Mouse (Mus musculus) liver, embryonic 14.5 days (tissue): Measurements from ENCODE around the gene Gphn. TPM values are rescaled to one million over a fixed set of nuclear protein-coding genes. Genes with fewer than 3 reads are reported as not detected.
"Not testable (repeated sequence)": the region's sequence is repeated elsewhere in the genome, so short reads cannot be mapped to it uniquely, and the experiment has no call there.

Experiments
- ATAC-seq: fragments of 200-750 bp; cut with Nextera tagmentation; 2 replicates; pipeline ENCODE4 v1.8.0; 2017; ENCODE audit warnings: moderate number of reproducible peaks, mild to moderate bottlenecking, moderate library complexity; ENCODE audit not compliant: insufficient read depth
- DNase-seq, 3 experiments: peaks; one replicate each; pipeline ENCODE4 v3.0.0-alpha.2; 2012 to 2013; ENCODE audit warnings: low read depth in 3 of 3, low spot score in 3 of 3
- H3K27ac ChIP-seq: fragments of 300-500 bp; sonication (generic); 2 replicates; pipeline ENCODE4 v1.5.1; 2014; ENCODE audit warnings: moderate library complexity, mild to moderate bottlenecking, control low read depth, inconsistent platforms
- H3K27me3 ChIP-seq: fragments of 300-500 bp; sonication (generic); 2 replicates; pipeline ENCODE4 v1.6.1; 2014; ENCODE audit warnings: mild to moderate bottlenecking, low read length, moderate library complexity; ENCODE audit not compliant: control insufficient read depth, insufficient read depth
- H3K36me3 ChIP-seq: fragments of 300-500 bp; sonication (generic); replicated peaks from 2 replicates; pipeline ENCODE4 v1.6.1; 2014; ENCODE audit warnings: low read depth; ENCODE audit not compliant: control insufficient read depth, insufficient read depth
- H3K4me1 ChIP-seq, 2 experiments: fragments of 200-500 bp in 1 of 2; fragments of 300-500 bp in 1 of 2; sonication (generic) in 1 of 2; replicated peaks; 2 replicates each; pipeline ENCODE4 v1.6.1; 2012 to 2014; ENCODE audit warnings: antibody characterized with exemption in 1 of 2, inconsistent platforms in 1 of 2, low read length in 1 of 2; ENCODE audit not compliant: control insufficient read depth in 2 of 2, insufficient read depth in 2 of 2
- H3K4me2 ChIP-seq: fragments of 300-500 bp; sonication (generic); 2 replicates; pipeline ENCODE4 v1.6.1; 2014; ENCODE audit warnings: low read depth, mild to moderate bottlenecking, control low read depth, moderate library complexity
- H3K4me3 ChIP-seq, 2 experiments: fragments of 200-500 bp in 1 of 2; fragments of 300-500 bp in 1 of 2; sonication (generic) in 1 of 2; 2 replicates each; pipeline ENCODE4 v1.5.1; 2012 to 2014; ENCODE audit warnings: low read depth in 2 of 2, low read length in 2 of 2, mild to moderate bottlenecking in 2 of 2, control low read depth in 1 of 2, inconsistent platforms in 1 of 2, moderate library complexity in 1 of 2; ENCODE audit not compliant: insufficient read depth in 1 of 2
- H3K9ac ChIP-seq: fragments of 300-500 bp; sonication (generic); replicated peaks from 2 replicates; pipeline ENCODE4 v1.6.1; 2014; ENCODE audit warnings: mild to moderate bottlenecking, control low read depth, moderate library complexity
- H3K9me3 ChIP-seq: fragments of 300-500 bp; sonication (generic); 2 replicates; pipeline ENCODE4 v1.6.1; 2016; ENCODE audit warnings: low read length, mixed read lengths; ENCODE audit not compliant: control insufficient read depth
- CTCF ChIP-seq: IDR thresholded peaks from 2 replicates; pipeline ENCODE4 v1.5.1; 2016; ENCODE audit warnings: antibody characterized with exemption, low read depth, control low read depth
- EP300 ChIP-seq: IDR thresholded peaks from 2 replicates; pipeline ENCODE4 v1.6.1; 2016; ENCODE audit warnings: antibody characterized with exemption, low read depth
- WGBS: fragments of 180-500 bp; shearing (Covaris S2); extraction: QIAGEN DNeasy Blood & Tissue Kit; methylation state at CpG from one replicate; pipeline ENCODE4 v1.1.7; 2014; ENCODE audit not compliant: insufficient replicate concordance; 5-methylcytosine and 5-hydroxymethylcytosine counted together
- polyA plus RNA-seq, 2 experiments: library from polyadenylated mRNA; depleted of rRNA in 1 of 2; stranded (reverse) in 1 of 2; unstranded in 1 of 2; fragments of >200 nt; fragmentation: Nextera tagmentation in 1 of 2; extraction: Ambion mirVana in 1 of 2; gene quantifications; 2 replicates each; pipeline versions ENCODE4 v1.2.1 to v1.2.3; 2012 to 2014

Gphn gene
- polyA plus RNA-seq, 2 experiments = 4.7 TPM

DNA sequence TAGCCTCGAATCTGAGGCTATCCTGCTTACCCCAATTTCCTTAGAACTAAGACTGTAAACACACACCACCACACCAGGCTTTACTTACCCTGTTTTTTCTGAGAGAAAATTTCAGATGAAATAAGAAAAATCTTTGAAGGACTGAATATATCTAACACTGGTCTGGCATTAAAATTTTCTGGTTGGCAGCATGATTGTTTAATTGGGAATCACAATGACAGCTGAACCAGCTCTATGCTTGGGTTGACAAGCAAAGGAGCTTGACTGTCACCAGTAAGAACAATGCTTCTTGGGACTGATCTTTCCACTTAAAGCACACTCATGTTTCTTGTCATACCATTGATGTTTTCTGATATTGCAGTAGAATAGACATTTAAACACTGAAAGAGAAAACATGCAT, 296.0 kb downstream of the Gphn start:
- Histone ChIP-seq H3K27me3 (no peaks in the 10 kb centered on the region), H3K36me3 (no peaks in the 10 kb centered on the region), H3K4me3 (no peak overlapping the region), H3K9ac (no peak overlapping the region), H3K9me3 (no peaks in the 10 kb centered on the region), H3K4me2 (no peak overlapping the region), H3K4me1 (no peaks in the 10 kb centered on the region), H3K27ac (no peak overlapping the region)
- ATAC-seq (no peak), DNase-seq (no peak)
- WGBS = 32% methylated on average over 1 of the region's 1 CpGs
- TF ChIP-seq EP300 = no peak
- no peak for TF ChIP-seq CTCF

DNA sequence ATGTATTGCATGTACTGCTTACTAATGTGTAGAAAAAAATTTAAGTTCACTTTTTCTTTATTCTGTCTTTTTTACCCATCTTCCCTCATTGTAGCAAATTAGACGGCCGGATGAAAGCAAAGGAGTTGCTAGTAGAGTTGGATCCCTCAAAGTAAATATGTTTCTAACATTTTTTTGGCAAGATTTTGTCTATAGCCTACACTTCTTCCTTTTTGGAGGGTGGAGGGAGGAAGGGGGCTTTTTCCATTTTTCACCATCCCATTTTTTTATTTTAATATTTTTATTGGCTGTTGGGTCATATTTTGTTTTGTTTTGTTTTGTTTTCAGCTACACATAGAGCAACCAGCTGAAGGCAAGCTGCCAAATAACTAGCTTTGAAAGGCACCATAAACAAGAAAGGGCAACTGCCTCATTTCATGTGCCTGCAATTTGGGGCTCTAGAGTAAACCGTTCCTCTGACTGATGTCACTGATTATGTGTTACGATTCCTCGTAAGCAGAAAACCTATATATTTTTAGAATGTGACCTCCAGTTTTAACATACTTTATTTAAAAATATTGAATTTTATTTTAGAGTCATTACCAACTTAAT, 296.7 kb downstream of the Gphn start:
- no peaks in the 10 kb centered on the region for H3K9me3 ChIP-seq
- ATAC-seq (no peak), DNase-seq (no peak)
- no peaks in the 10 kb centered on the region for H3K4me1 ChIP-seq
- H3K36me3 ChIP-seq = no peaks in the 10 kb centered on the region
- no peak overlapping the region for H3K4me3 ChIP-seq
- TF ChIP-seq CTCF (no peak), EP300 (no peak)
- WGBS = 80% methylated on average over 5 of the region's 5 CpGs
- H3K9ac ChIP-seq = no peak overlapping the region
- H3K27me3 ChIP-seq = no peaks in the 10 kb centered on the region
- no peak overlapping the region for H3K27ac ChIP-seq
- H3K4me2 ChIP-seq = no peak overlapping the region

DNA sequence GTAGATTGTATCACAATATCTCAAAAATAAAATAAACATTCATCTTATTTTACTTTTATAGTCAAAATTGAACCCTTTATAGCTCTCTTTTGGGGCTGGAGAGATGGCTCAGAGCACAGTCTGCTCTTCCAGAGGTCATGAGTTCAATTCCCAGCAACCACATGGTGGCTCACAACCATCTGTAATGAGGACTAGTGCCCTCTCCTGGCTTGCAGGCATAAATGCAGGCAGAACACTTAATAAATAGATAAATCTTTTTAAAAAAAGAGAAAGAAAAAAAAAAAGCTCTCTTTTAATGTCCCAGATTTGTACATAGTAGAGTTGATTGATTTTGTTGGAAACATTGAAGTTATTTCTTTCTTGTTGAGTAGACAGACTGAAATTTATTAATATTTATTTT, 311.4 kb downstream of the Gphn start:
- not testable (repeated sequence) for H3K27me3 ChIP-seq, H3K4me1 ChIP-seq, ATAC-seq, H3K4me3 ChIP-seq, H3K36me3 ChIP-seq, H3K27ac ChIP-seq, H3K4me2 ChIP-seq, H3K9ac ChIP-seq, H3K9me3 ChIP-seq, DNase-seq
- peak; percentile 24 for TF ChIP-seq CTCF

DNA sequence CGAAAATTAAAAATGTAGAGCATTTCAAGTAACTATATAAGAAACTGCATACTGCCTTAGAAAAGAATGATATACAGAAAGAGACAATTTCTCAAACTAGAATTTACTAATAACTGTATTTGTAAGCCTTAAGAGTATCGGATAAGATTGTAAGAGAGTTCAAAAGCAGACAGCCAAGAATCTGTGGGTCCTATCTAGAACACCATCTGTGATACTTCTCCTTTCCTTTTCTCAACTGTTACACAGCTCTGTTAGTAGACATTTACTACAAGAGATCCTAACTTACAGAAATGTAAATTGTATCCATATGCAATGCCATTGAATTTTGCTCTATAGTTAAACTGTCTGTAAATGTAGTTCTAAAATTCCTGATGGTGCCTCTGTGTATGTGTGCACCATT, 324.7 kb downstream of the Gphn start:
- no peak for DNase-seq
- ATAC-seq = no peak
- H3K27me3 ChIP-seq = no peaks in the 10 kb centered on the region
- 37% methylated on average over 2 of the region's 2 CpGs for WGBS
- no peaks in the 10 kb centered on the region for H3K4me1 ChIP-seq
- no peak overlapping the region for H3K9ac ChIP-seq
- H3K4me2 ChIP-seq = no peak overlapping the region
- no peaks in the 10 kb centered on the region for H3K9me3 ChIP-seq
- no peak for TF ChIP-seq CTCF
- TF ChIP-seq EP300 = no peak
- H3K4me3 ChIP-seq = no peak overlapping the region
- H3K36me3 ChIP-seq = no peaks in the 10 kb centered on the region
- no peak overlapping the region for H3K27ac ChIP-seq

DNA sequence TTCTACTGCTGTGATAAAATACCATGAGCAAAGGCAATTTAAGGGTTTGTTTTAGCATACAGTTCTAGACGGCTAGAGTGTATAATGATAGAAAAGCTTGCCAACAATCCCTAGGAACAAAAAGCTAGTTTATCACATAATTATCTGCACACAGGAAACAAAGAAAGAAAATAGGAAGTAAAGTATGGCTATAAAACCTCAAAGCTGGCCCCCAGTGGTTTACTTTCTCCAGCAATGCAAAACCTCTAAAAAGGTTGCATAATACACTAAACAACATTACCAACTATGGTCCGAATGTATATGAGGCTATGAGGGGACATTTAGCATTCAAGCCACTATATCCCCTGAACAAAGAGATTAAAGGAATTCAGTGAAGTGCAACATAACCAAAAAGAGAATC, 405.6 kb downstream of the Gphn start:
- Histone ChIP-seq H3K27ac (no peak overlapping the region), H3K9ac (no peak overlapping the region), H3K4me3 (no peak overlapping the region), H3K4me2 (no peak overlapping the region), H3K27me3 (no peaks in the 10 kb centered on the region), H3K4me1 (no peaks in the 10 kb centered on the region), H3K9me3 (no peaks in the 10 kb centered on the region), H3K36me3 (no peaks in the 10 kb centered on the region)
- DNase-seq = no peak
- WGBS = 32% methylated on average over 2 of the region's 2 CpGs
- TF ChIP-seq EP300 (no peak), CTCF (no peak)
- ATAC-seq = no peak

DNA sequence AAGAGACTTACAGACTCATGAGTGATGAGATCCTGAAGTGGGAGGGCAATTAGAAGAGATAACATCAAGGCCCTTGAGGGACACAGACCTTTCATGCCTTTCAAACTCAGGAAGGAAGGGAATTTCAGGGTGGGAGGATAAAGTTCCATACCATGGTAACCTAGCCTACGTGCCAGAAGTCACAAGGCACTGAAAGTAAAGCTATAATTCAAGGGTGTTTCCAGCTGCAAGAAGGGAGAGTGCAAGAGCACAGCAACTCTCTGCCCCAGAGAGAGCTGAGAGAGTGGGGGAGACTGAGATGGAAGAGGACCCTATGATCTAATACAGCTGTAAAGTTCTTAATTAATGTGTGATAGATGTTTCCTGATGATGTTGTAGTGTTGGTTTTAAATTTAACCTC, 413.3 kb downstream of the Gphn start:
- no peak overlapping the region for H3K9ac ChIP-seq
- ATAC-seq (no peak), DNase-seq (no peak)
- H3K4me1 ChIP-seq = no peaks in the 10 kb centered on the region
- H3K9me3 ChIP-seq = no peaks in the 10 kb centered on the region
- H3K27me3 ChIP-seq = no peaks in the 10 kb centered on the region
- 42% methylated on average over 1 of the region's 1 CpGs for whole genome bisulfite sequencing
- no peak overlapping the region for H3K4me2 ChIP-seq
- H3K36me3 ChIP-seq = no peaks in the 10 kb centered on the region
- TF ChIP-seq CTCF (no peak), EP300 (no peak)
- no peak overlapping the region for H3K27ac ChIP-seq
- H3K4me3 ChIP-seq = no peak overlapping the region
